Mouse (Mus musculus) MEL (cell line): ENCODE results near the gene Asb3. TPM values are rescaled to one million over a fixed set of nuclear protein-coding genes. Genes with fewer than 3 reads are reported as not detected.

ENCODE experiments used
- DNase-seq: peaks from one replicate; pipeline ENCODE4 v3.0.0; 2011; ENCODE audit warnings: low read depth, low spot score
- H3K27ac ChIP-seq: 2 replicates; pipeline ENCODE4 v1.5.1; 2012; ENCODE audit warnings: low read depth, mild to moderate bottlenecking, control low read depth, low read length, moderate library complexity; ENCODE audit not compliant: control insufficient read depth
- H3K27me3 ChIP-seq, 2 experiments: fragments of 150-350 bp in 1 of 2; sonication (generic) in 1 of 2; 2 replicates each; pipeline ENCODE4 v1.6.1; 2012; ENCODE audit warnings: low read length in 2 of 2, mild to moderate bottlenecking in 2 of 2, improper control_type of control experiment in 1 of 2, moderate library complexity in 1 of 2; ENCODE audit not compliant: insufficient read depth in 2 of 2, control insufficient read depth in 1 of 2
- H3K36me3 ChIP-seq, 2 experiments: 2 replicates each; pipeline ENCODE4 v1.6.1; 2012 to 2014; ENCODE audit warnings: low read length in 2 of 2, improper control_type of control experiment in 1 of 2, inconsistent platforms in 1 of 2, mild to moderate bottlenecking in 1 of 2; ENCODE audit not compliant: insufficient read depth in 2 of 2, control insufficient read depth in 1 of 2
- H3K4me1 ChIP-seq, 2 experiments: fragments of 150-350 bp in 1 of 2; sonication (generic) in 1 of 2; 2 replicates each; pipeline ENCODE4 v1.6.1; 2012; ENCODE audit warnings: low read length in 2 of 2, improper control_type of control experiment in 1 of 2, mild to moderate bottlenecking in 1 of 2; ENCODE audit not compliant: insufficient read depth in 2 of 2, control insufficient read depth in 1 of 2
- H3K4me3 ChIP-seq, 2 experiments: fragments of 150-350 bp in 1 of 2; sonication (generic) in 1 of 2; 2 replicates each; pipeline ENCODE4 v1.5.1; 2012; ENCODE audit warnings: low read depth in 2 of 2, low read length in 2 of 2, mild to moderate bottlenecking in 2 of 2, moderate library complexity in 2 of 2, control low read depth in 1 of 2, improper control_type of control experiment in 1 of 2; ENCODE audit not compliant: control insufficient read depth in 1 of 2, insufficient read depth in 1 of 2
- H3K79me2 ChIP-seq: 2 replicates; pipeline ENCODE4 v1.6.1; 2012; ENCODE audit warnings: mild to moderate bottlenecking, low read length, moderate library complexity; ENCODE audit not compliant: control insufficient read depth, poor library complexity, insufficient read depth
- H3K9ac ChIP-seq: 2 replicates; pipeline ENCODE4 v1.6.1; 2012; ENCODE audit warnings: low read depth, mild to moderate bottlenecking, control low read depth, low read length, moderate library complexity; ENCODE audit not compliant: control insufficient read depth, poor library complexity, severe bottlenecking
- H3K9me3 ChIP-seq: fragments of 150-350 bp; sonication (generic); replicated peaks from 2 replicates; pipeline ENCODE4 v1.6.1; 2012; ENCODE audit warnings: mild to moderate bottlenecking, low read length, improper control_type of control experiment, moderate library complexity; ENCODE audit not compliant: insufficient read depth
- BHLHE40 ChIP-seq: IDR thresholded peaks from 2 replicates; pipeline ENCODE4 v1.6.1; 2012; ENCODE audit warnings: low read depth, mild to moderate bottlenecking, inconsistent platforms, low read length, improper control_type of control experiment, borderline replicate concordance
- CHD2 ChIP-seq: IDR thresholded peaks from 2 replicates; pipeline ENCODE4 v1.6.1; 2011; ENCODE audit warnings: low read length, improper control_type of control experiment
- CTCF ChIP-seq, 3 experiments: IDR thresholded peaks in 2 of 3; conservative IDR thresholded peaks in 1 of 3; 2 replicates each; pipeline ENCODE4 v1.5.1; 2011 to 2012; ENCODE audit warnings: low read length in 3 of 3, low read depth in 2 of 3, mild to moderate bottlenecking in 2 of 3, improper control_type of control experiment in 1 of 3, inconsistent platforms in 1 of 3, mixed read lengths in 1 of 3, moderate library complexity in 1 of 3; ENCODE audit not compliant: control insufficient read depth in 1 of 3, insufficient read depth in 1 of 3, poor library complexity in 1 of 3, severe bottlenecking in 1 of 3
- E2F4 ChIP-seq: IDR thresholded peaks from 2 replicates; pipeline ENCODE4 v1.6.1; 2011; ENCODE audit warnings: low read depth, low read length, improper control_type of control experiment, borderline replicate concordance
- ELF1 ChIP-seq: IDR thresholded peaks from 2 replicates; pipeline ENCODE4 v1.6.1; 2014; ENCODE audit warnings: low read depth, mild to moderate bottlenecking, inconsistent platforms, low read length, improper control_type of control experiment, moderate library complexity
- EP300 ChIP-seq, 2 experiments: IDR thresholded peaks; 2 replicates each; pipeline ENCODE4 v1.6.1; 2011; ENCODE audit warnings: improper control_type of control experiment in 2 of 2, low read length in 2 of 2, low read depth in 1 of 2, mild to moderate bottlenecking in 1 of 2
- GABPA ChIP-seq: IDR thresholded peaks from 2 replicates; pipeline ENCODE4 v1.6.1; 2012; ENCODE audit warnings: low read depth, mild to moderate bottlenecking, inconsistent platforms, low read length, improper control_type of control experiment, moderate library complexity
- GATA1 ChIP-seq: IDR thresholded peaks from 2 replicates; pipeline ENCODE4 v1.6.1; 2011; ENCODE audit warnings: low read depth, low read length, improper control_type of control experiment
- JUND ChIP-seq: IDR thresholded peaks from 2 replicates; pipeline ENCODE4 v1.6.1; 2011; ENCODE audit warnings: low read depth, mild to moderate bottlenecking, improper control_type of control experiment, low read length
- KAT2A ChIP-seq: conservative IDR thresholded peaks from 2 replicates; pipeline ENCODE4 v1.6.1; 2012; ENCODE audit warnings: low read depth, low read length, improper control_type of control experiment, inconsistent platforms
- MAFK ChIP-seq: IDR thresholded peaks from 2 replicates; pipeline ENCODE4 v1.6.1; 2011; ENCODE audit warnings: low read depth, mild to moderate bottlenecking, low read length, improper control_type of control experiment, borderline replicate concordance
- MAX ChIP-seq: IDR thresholded peaks from 2 replicates; pipeline ENCODE4 v1.6.1; 2011; ENCODE audit warnings: low read length, improper control_type of control experiment
- MAZ ChIP-seq: IDR thresholded peaks from 2 replicates; pipeline ENCODE4 v1.6.1; 2012; ENCODE audit warnings: low read depth, mild to moderate bottlenecking, inconsistent platforms, low read length, improper control_type of control experiment
- MEF2A ChIP-seq: IDR thresholded peaks from 2 replicates; pipeline ENCODE4 v1.6.1; 2014; ENCODE audit warnings: low read depth, mild to moderate bottlenecking, inconsistent platforms, low read length, improper control_type of control experiment; ENCODE audit not compliant: poor library complexity, insufficient replicate concordance, severe bottlenecking; ENCODE audit errors: extremely low read depth
- NRF1 ChIP-seq: IDR thresholded peaks from 2 replicates; pipeline ENCODE4 v1.6.1; 2014; ENCODE audit warnings: low read depth, mild to moderate bottlenecking, inconsistent platforms, low read length, improper control_type of control experiment, moderate library complexity; ENCODE audit not compliant: poor library complexity, insufficient read depth, severe bottlenecking
- POLR2A ChIP-seq, 2 experiments: IDR thresholded peaks; 2 replicates each; pipeline ENCODE4 v1.6.1; 2011 to 2012; ENCODE audit warnings: low read length in 2 of 2, mild to moderate bottlenecking in 2 of 2, control low read depth in 1 of 2, improper control_type of control experiment in 1 of 2, low read depth in 1 of 2, moderate library complexity in 1 of 2; ENCODE audit not compliant: control insufficient read depth in 1 of 2, insufficient read depth in 1 of 2, poor library complexity in 1 of 2
- POLR2AphosphoS2 ChIP-seq: IDR thresholded peaks from 2 replicates; pipeline ENCODE4 v1.6.1; 2011; ENCODE audit warnings: low read length, improper control_type of control experiment
- RAD21 ChIP-seq: IDR thresholded peaks from 2 replicates; pipeline ENCODE4 v1.6.1; 2011; ENCODE audit warnings: mild to moderate bottlenecking, low read depth, low read length, improper control_type of control experiment
- RCOR1 ChIP-seq: IDR thresholded peaks from 2 replicates; pipeline ENCODE4 v1.6.1; 2012; ENCODE audit warnings: low read depth, mild to moderate bottlenecking, inconsistent platforms, low read length, improper control_type of control experiment
- SMC3 ChIP-seq: IDR thresholded peaks from 2 replicates; pipeline ENCODE4 v1.6.1; 2011; ENCODE audit warnings: low read depth, low read length, improper control_type of control experiment
- TAL1 ChIP-seq: IDR thresholded peaks from 2 replicates; pipeline ENCODE4 v1.6.1; 2012; ENCODE audit warnings: mild to moderate bottlenecking, inconsistent platforms, low read length, moderate library complexity, mixed read lengths
- TBP ChIP-seq: IDR thresholded peaks from 2 replicates; pipeline ENCODE4 v1.8.0; 2011; ENCODE audit warnings: low read depth, low read length, improper control_type of control experiment
- USF1 ChIP-seq: IDR thresholded peaks from 2 replicates; pipeline ENCODE4 v1.6.1; 2014; ENCODE audit warnings: low read depth, mild to moderate bottlenecking, inconsistent platforms, low read length, improper control_type of control experiment, moderate library complexity
- ZMIZ1 ChIP-seq: IDR thresholded peaks from 2 replicates; pipeline ENCODE4 v1.6.1; 2012; ENCODE audit warnings: low read depth, mild to moderate bottlenecking, inconsistent platforms, low read length, improper control_type of control experiment, moderate library complexity
- ZNF384 ChIP-seq: IDR thresholded peaks from 2 replicates; pipeline ENCODE4 v1.6.1; 2012; ENCODE audit warnings: low read depth, mild to moderate bottlenecking, inconsistent platforms, low read length, improper control_type of control experiment
- polyA plus RNA-seq, 2 experiments: library from polyadenylated mRNA; stranded (reverse) in 1 of 2; unstranded in 1 of 2; fragments of >175 nt in 1 of 2; fragments of >200 nt in 1 of 2; gene quantifications; 2 replicates each; pipeline versions ENCODE4 v1.2.1 to v1.2.4; 2012; ENCODE audit warnings: low replicate concordance in 2 of 2, low read depth in 1 of 2; ENCODE audit not compliant: insufficient read length in 2 of 2, insufficient read depth in 1 of 2, missing spikeins in 1 of 2
- total RNA-seq: library from RNA; depleted of rRNA; stranded (reverse); fragments of 300-350 nt; gene quantifications from 2 replicates; pipeline ENCODE4 v1.2.3, GENCODE M21; 2012

The Asb3 gene
- total and polyA plus RNA-seq, 3 experiments, result 7.9 to 14.3 TPM; not detected in 1

GRCm38 (mm10) chr11:30896201-30896600 is 11.0 kb downstream of the Asb3 start:
- DNase-seq, result no peak
- Histone ChIP-seq H3K36me3 (no peaks in the 10 kb centered on the region), H3K9me3 (no peaks in the 10 kb centered on the region), H3K79me2 (no peaks in the 10 kb centered on the region), H3K4me3 (no peak overlapping the region), H3K9ac (no peak overlapping the region), H3K27ac (no peak overlapping the region), H3K27me3 (no peaks in the 10 kb centered on the region), H3K4me1 (no peaks in the 10 kb centered on the region)
- TF ChIP-seq CHD2, result no peak
- TF ChIP-seq GATA1, result no peak
- no peak for TF ChIP-seq USF1
- TF ChIP-seq TAL1, result no peak
- no peak for TF ChIP-seq TBP
- no peak for TF ChIP-seq ZMIZ1
- no peak for TF ChIP-seq BHLHE40
- TF ChIP-seq ELF1, result no peak
- TF ChIP-seq MAFK, result no peak
- TF ChIP-seq RCOR1, result no peak
- no peak for TF ChIP-seq ZNF384
- no peak for TF ChIP-seq RAD21
- no peak for TF ChIP-seq E2F4
- TF ChIP-seq SMC3, result no peak
- TF ChIP-seq EP300 (IDR thresholded peaks at IDR 0.05; ENCODE audit: low read depth in 1 of 2, low read length in 2 of 2), result no peak
- no peak for TF ChIP-seq POLR2A (IDR thresholded peaks at IDR 0.05; ENCODE audit: control insufficient read depth in 1 of 2, insufficient read depth in 1 of 2, low read depth in 1 of 2, low read length in 2 of 2, poor library complexity in 1 of 2)
- no peak for TF ChIP-seq NRF1
- TF ChIP-seq MEF2A, result no peak
- no peak for TF ChIP-seq POLR2AphosphoS2

- H3K27ac ChIP-seq, result no peak overlapping the region
- no peaks in the 10 kb centered on the region for H3K27me3 ChIP-seq
- H3K4me3 ChIP-seq, result no peak overlapping the region
- no peaks in the 10 kb centered on the region for H3K36me3 ChIP-seq
- no peak for TF ChIP-seq GABPA
- no peak for TF ChIP-seq CTCF (IDR thresholded peaks at IDR 0.05 in 2 of 3, conservative IDR thresholded peaks at IDR 0.05 in 1 of 3; ENCODE audit: control insufficient read depth in 1 of 3, insufficient read depth in 1 of 3, low read depth in 2 of 3, low read length in 3 of 3, poor library complexity in 1 of 3, severe bottlenecking in 1 of 3)
- no peak for TF ChIP-seq JUND
- no peak for TF ChIP-seq MAX
- no peak for TF ChIP-seq KAT2A
- no peak for TF ChIP-seq ZMIZ1
- TF ChIP-seq MAZ, result no peak
- TF ChIP-seq USF1, result no peak
- TF ChIP-seq RCOR1, result no peak
- no peak for TF ChIP-seq BHLHE40
- TF ChIP-seq, all 39 proteins: peak for 0
- Histone ChIP-seq H3K9me3 (no peaks in the 10 kb centered on the region), H3K79me2 (no peaks in the 10 kb centered on the region), H3K9ac (no peak overlapping the region), H3K4me1 (no peaks in the 10 kb centered on the region)
- no peak for DNase-seq
These were observed 14.1 kb downstream of the Asb3 start for GRCm38 (mm10) chr11:30899312-30899711.
